Mouse (Mus musculus) forebrain, embryonic 12.5 days (tissue): Measurements from ENCODE around the gene Thoc6. TPM values are rescaled to one million over a fixed set of nuclear protein-coding genes. Genes with fewer than 3 reads are reported as not detected.

Source experiments
- ATAC-seq: fragments of 200-750 bp; cut with Nextera tagmentation; 2 replicates; pipeline ENCODE4 v1.8.0; 2017; ENCODE audit warnings: moderate TSS enrichment; ENCODE audit not compliant: low FRiP score
- H3K27ac ChIP-seq: fragments of 300-500 bp; sonication (generic); 2 replicates; pipeline ENCODE4 v1.5.1; 2016; ENCODE audit warnings: mild to moderate bottlenecking
- H3K27me3 ChIP-seq: fragments of 300-500 bp; sonication (generic); 2 replicates; pipeline ENCODE4 v1.6.1; 2016; ENCODE audit warnings: mild to moderate bottlenecking
- H3K36me3 ChIP-seq: fragments of 300-500 bp; sonication (generic); replicated peaks from 2 replicates; pipeline ENCODE4 v1.6.1; 2016; ENCODE audit warnings: mild to moderate bottlenecking
- H3K4me1 ChIP-seq: fragments of 300-500 bp; sonication (generic); 2 replicates; pipeline ENCODE4 v1.6.1; 2016
- H3K4me2 ChIP-seq: fragments of 300-500 bp; sonication (generic); 2 replicates; pipeline ENCODE4 v1.6.1; 2016; ENCODE audit warnings: mild to moderate bottlenecking, moderate library complexity
- H3K4me3 ChIP-seq: fragments of 300-500 bp; sonication (generic); replicated peaks from 2 replicates; pipeline ENCODE4 v1.5.1; 2016; ENCODE audit warnings: mild to moderate bottlenecking
- H3K9ac ChIP-seq: fragments of 300-500 bp; sonication (generic); 2 replicates; pipeline ENCODE4 v1.6.1; 2016; ENCODE audit warnings: mild to moderate bottlenecking
- H3K9me3 ChIP-seq: fragments of 300-500 bp; sonication (generic); 2 replicates; pipeline ENCODE4 v1.6.1; 2016
- WGBS: fragments of 180-500 bp; shearing (Covaris S2); methylation state at CpG from one replicate; pipeline ENCODE4 v1.1.7; 2016; 5-methylcytosine and 5-hydroxymethylcytosine counted together
- polyA plus RNA-seq: library from polyadenylated mRNA; unstranded; fragments of >200 nt; fragmentation: Nextera tagmentation; extraction: Ambion mirVana; gene quantifications from 2 replicates; pipeline ENCODE4 v1.2.1, GENCODE M21; 2016

The Thoc6 gene
- polyA plus RNA-seq, 1 experiment from 2014 or later, result 49.7 TPM

GRCm38 (mm10) chr17:23675564-23676281, 2.0 kb upstream of the Thoc6 start:
- Histone ChIP-seq H3K4me3 (peak overlapping the region; percentile 49), H3K9me3 (no peaks in the 10 kb centered on the region), H3K4me1 (peaks cover 41% of the 10 kb centered on the region), H3K36me3 (no peaks in the 10 kb centered on the region), H3K9ac (peak overlapping the region; percentile 57; the same call in 1 of the 2 replicates), H3K27ac (no peak overlapping the region), H3K4me2 (peak overlapping the region; percentile 96), H3K27me3 (peaks cover 56% of the 10 kb centered on the region)
- 12% methylated on average over 13 of the region's 15 CpGs for WGBS
- no peak for ATAC-seq

GRCm38 (mm10) chr17:23675127-23675526, 1.4 kb upstream of the Thoc6 start:
- ATAC-seq, result no peak
- H3K4me2 ChIP-seq, result 0 out of 2 replicates have a peak overlapping the region, but pooled peaks have one; percentile 63
- peaks cover 4% of the 10 kb centered on the region for H3K36me3 ChIP-seq
- H3K9me3 ChIP-seq, result no peaks in the 10 kb centered on the region
- no peak overlapping the region for H3K9ac ChIP-seq
- peaks cover 50% of the 10 kb centered on the region for H3K27me3 ChIP-seq
- H3K27ac ChIP-seq, result no peak overlapping the region
- 42% methylated on average over 5 of the region's 5 CpGs for WGBS
- no peak overlapping the region for H3K4me3 ChIP-seq
- H3K4me1 ChIP-seq, result peaks cover 41% of the 10 kb centered on the region

DNA sequence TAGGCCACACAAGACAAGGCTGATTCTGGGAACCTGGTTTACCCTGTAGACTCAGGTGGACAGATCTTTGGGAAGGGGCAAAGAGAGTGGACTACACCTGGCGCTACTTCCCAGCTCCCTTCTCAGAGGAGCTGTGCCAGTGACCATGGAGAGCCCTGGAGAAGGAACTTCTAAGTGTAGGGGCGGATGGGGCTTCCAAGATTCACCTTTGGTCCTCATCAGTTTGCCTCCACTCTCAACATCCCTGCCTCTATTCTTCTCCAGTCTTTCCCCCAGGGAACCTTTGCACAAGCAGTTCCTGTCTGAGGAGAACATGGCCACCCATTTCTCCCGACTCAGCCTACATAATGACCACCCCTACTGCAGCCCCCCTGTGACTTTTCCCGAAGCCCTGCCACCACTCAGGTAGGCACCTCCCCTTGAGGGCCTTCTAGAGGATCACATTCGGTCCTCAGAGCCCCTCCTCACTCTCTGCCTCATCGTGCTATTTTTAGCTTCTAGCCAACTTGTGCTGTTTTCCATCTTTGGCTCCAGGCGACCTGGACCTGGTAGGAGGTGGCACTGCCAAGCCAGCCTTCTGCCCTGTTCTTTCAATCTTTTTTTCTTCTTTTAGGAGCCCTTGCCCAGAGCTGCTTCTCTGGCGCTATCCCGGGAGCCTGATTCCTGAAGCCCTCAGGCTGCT, 730 bp upstream of the Thoc6 start:
- Histone ChIP-seq H3K27ac (no peak overlapping the region), H3K27me3 (peaks cover 43% of the 10 kb centered on the region), H3K9me3 (no peaks in the 10 kb centered on the region), H3K9ac (peak overlapping the region; percentile 50), H3K4me3 (peak overlapping the region; percentile 64), H3K4me2 (peak overlapping the region; percentile 63), H3K36me3 (peaks cover 11% of the 10 kb centered on the region), H3K4me1 (peaks cover 38% of the 10 kb centered on the region)
- no peak; the same call in 1 of the 2 replicates for ATAC-seq
- WGBS, result 41% methylated on average over 9 of the region's 9 CpGs

- Histone ChIP-seq H3K9me3 (no peaks in the 10 kb centered on the region), H3K4me2 (peak overlapping the region; percentile 63), H3K9ac (no peak overlapping the region), H3K4me1 (peaks cover 34% of the 10 kb centered on the region), H3K36me3 (peaks cover 27% of the 10 kb centered on the region), H3K4me3 (peak overlapping the region; percentile 64), H3K27me3 (peaks cover 27% of the 10 kb centered on the region), H3K27ac (no peak overlapping the region)
- WGBS, result 80% methylated on average over 3 of the region's 3 CpGs
- no peak for ATAC-seq
Measured at GRCm38 (mm10) chr17:23672761-23673160, 921 bp downstream of the Thoc6 start.

DNA sequence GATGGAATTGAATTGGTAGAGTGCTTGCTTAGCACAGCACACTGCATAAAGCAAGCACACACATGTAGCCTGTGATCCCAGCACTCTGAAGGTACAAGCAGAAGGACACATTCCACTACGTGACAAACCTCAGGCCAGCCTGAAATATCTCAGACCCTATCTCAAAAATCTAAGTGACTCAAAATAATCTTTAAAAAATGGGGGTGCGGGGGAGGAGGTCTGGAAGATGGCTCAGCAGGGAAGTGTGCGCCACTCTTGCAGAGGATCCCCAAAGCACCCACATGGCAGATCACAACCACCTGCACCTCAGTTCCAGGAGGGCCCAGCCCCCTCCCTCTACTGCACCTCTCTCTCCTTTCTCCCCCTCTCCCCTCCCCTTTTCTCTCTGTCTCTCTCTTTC, 2.2 kb downstream of the Thoc6 start:
- 95% methylated on average over 3 of the region's 3 CpGs for WGBS
- Histone ChIP-seq H3K27me3 (peaks cover 22% of the 10 kb centered on the region), H3K4me2 (no peak overlapping the region), H3K36me3 (peaks cover 39% of the 10 kb centered on the region), H3K9me3 (no peaks in the 10 kb centered on the region), H3K4me3 (no peak overlapping the region), H3K4me1 (peaks cover 24% of the 10 kb centered on the region), H3K27ac (no peak overlapping the region), H3K9ac (no peak overlapping the region)
- no peak for ATAC-seq

DNA sequence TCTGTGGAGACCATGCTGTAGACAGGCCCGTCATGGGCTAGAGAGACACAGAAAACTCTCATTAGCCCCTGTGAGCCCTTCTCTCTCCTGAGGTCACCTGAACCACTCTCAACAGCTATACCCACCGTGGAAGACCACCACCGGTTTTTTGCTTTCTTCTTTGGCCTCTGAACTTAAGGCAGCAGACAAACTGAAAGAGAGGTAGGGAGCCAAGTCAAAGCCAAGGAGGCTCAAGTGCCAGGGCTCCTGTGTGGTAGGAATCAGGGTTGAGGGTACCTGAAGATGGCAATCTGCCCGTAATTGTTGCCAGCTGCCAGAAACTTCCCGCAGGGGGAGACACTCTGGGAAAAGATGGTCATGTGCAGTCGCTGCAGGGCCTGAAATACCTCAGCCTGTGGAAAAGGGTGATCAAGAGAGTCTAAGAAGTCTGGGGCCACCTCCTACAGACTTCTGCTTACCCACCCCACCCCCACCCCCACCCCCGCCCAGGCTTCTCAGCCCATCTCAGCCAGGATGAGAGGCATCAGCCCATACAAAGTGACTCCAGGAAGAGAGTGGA, 3.1 kb downstream of the Thoc6 start:
- H3K27me3 ChIP-seq, result peaks cover 12% of the 10 kb centered on the region
- H3K4me1 ChIP-seq, result peaks cover 15% of the 10 kb centered on the region
- no peak for ATAC-seq
- H3K9ac ChIP-seq, result no peak overlapping the region
- no peaks in the 10 kb centered on the region for H3K9me3 ChIP-seq
- WGBS, result 94% methylated on average over 7 of the region's 7 CpGs
- peaks cover 43% of the 10 kb centered on the region for H3K36me3 ChIP-seq
- no peak overlapping the region for H3K27ac ChIP-seq
- H3K4me3 ChIP-seq, result no peak overlapping the region
- no peak overlapping the region for H3K4me2 ChIP-seq

DNA sequence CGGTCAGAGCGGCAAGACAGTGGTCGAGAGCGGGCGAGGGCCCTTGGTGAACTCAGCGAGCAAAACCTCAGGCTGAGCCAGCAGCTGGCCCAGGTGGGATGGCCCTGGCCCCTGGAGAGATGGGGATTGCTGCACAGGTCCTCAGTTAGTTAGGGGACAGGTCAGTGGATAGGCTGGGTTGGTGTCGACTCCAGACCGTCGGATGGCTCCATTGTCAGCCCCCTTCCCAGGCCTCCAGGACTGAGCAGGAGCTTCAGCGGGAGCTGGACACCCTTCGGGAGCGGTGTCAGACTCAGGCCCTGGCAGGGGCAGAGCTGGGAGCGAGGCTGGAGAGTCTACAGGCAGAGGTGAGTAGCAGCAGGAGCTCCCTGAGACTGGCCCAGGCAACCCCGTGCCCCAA, 8.2 kb downstream of the Thoc6 start:
- H3K4me2 ChIP-seq, result no peak overlapping the region
- WGBS, result 77% methylated on average over 14 of the region's 14 CpGs
- peaks cover 42% of the 10 kb centered on the region for H3K36me3 ChIP-seq
- H3K27me3 ChIP-seq, result peaks cover 29% of the 10 kb centered on the region
- H3K9ac ChIP-seq, result no peak overlapping the region
- no peaks in the 10 kb centered on the region for H3K9me3 ChIP-seq
- H3K4me3 ChIP-seq, result no peak overlapping the region
- H3K4me1 ChIP-seq, result peaks cover 2% of the 10 kb centered on the region; the same call in 1 of the 2 replicates
- ATAC-seq, result no peak
- no peak overlapping the region for H3K27ac ChIP-seq

DNA sequence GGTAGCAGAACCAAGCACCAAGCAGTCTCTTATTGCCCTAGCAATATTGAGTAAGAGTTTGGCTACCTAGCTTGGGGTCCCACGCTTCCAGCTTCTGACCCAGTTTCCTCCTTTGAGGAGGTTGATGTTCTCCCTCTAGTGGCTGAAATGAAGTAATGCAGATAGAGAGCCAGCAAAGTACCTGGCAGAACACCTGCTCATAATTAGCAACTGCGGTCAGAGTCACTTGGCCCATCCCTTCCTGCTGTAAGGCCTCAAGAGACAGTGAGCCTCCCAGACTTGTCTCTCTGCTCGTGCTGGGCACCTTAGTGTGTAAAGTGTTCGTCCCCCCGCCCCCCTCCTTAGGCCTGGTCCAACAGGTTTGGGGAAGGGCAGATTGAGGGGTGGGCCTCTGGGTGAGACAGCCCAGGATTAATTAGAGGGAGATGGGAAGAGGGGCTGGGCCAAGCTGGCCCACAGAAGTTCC, 9.1 kb downstream of the Thoc6 start:
- WGBS, result 11% methylated on average over 5 of the region's 5 CpGs

DNA sequence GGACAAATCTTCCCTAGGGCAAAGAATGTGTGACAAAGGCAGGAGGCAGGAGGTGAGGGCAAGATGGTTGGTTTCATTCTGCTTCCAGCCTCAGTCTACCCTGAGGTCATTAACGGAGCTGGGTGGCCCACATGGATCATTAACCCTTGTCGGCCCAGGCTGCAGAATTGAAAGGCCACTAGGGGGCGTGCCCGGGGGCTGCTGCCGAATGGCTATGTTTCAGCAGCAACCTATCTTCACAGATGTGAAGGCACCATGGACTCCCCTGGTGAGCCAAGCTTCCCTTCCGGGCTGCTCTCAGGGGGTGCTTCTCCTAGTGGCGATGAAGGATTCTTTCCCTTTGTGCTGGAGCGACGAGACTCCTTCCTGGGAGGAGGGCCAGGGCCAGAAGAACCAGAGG, 12.2 kb downstream of the Thoc6 start:
- H3K4me3 ChIP-seq, result no peak overlapping the region
- no peak for ATAC-seq
- H3K9ac ChIP-seq, result no peak overlapping the region
- H3K27me3 ChIP-seq, result peaks cover 57% of the 10 kb centered on the region
- no peaks in the 10 kb centered on the region for H3K9me3 ChIP-seq
- H3K4me1 ChIP-seq, result peaks cover 2% of the 10 kb centered on the region; the same call in 1 of the 2 replicates
- WGBS, result 2% methylated on average over 9 of the region's 9 CpGs
- H3K36me3 ChIP-seq, result peaks cover 4% of the 10 kb centered on the region
- H3K27ac ChIP-seq, result no peak overlapping the region
- H3K4me2 ChIP-seq, result no peak overlapping the region

More for the DNA sequence above, 9.1 kb downstream of the Thoc6 start:
- no peak overlapping the region for H3K4me2 ChIP-seq
- H3K4me3 ChIP-seq, result no peak overlapping the region
- peaks cover 2% of the 10 kb centered on the region; the same call in 1 of the 2 replicates for H3K4me1 ChIP-seq
- H3K9me3 ChIP-seq, result no peaks in the 10 kb centered on the region
- peaks cover 33% of the 10 kb centered on the region for H3K36me3 ChIP-seq
- H3K9ac ChIP-seq, result no peak overlapping the region
- H3K27me3 ChIP-seq, result peaks cover 38% of the 10 kb centered on the region
- peak; percentile 57; the same call in 1 of the 2 replicates for ATAC-seq
- no peak overlapping the region for H3K27ac ChIP-seq

DNA sequence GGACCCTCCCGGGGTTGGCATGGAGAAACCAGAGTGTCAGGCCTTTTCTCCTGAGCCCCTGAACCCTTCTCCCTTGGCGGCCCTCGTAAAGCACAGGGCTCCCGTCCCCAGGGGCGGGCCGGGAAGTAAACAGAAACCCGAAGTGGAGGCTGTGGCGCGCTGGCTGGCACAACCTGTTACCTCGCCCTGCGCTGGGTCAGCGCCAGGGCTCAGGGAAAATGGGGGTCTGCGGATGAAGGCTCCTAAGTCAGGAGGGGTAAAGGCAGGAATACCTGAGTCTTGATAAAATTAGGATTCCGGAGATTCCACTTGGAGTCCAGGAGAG, 12.8 kb downstream of the Thoc6 start:
- no peak for ATAC-seq
- Histone ChIP-seq H3K4me1 (peaks cover 2% of the 10 kb centered on the region; the same call in 1 of the 2 replicates), H3K4me2 (peak overlapping the region; percentile 13; the same call in 1 of the 2 replicates), H3K9ac (no peak overlapping the region), H3K36me3 (no peaks in the 10 kb centered on the region), H3K27ac (no peak overlapping the region), H3K27me3 (peaks cover 57% of the 10 kb centered on the region), H3K4me3 (0 out of 2 replicates have a peak overlapping the region, but pooled peaks have one; percentile 8), H3K9me3 (no peaks in the 10 kb centered on the region)
- 3% methylated on average over 14 of the region's 14 CpGs for WGBS

DNA sequence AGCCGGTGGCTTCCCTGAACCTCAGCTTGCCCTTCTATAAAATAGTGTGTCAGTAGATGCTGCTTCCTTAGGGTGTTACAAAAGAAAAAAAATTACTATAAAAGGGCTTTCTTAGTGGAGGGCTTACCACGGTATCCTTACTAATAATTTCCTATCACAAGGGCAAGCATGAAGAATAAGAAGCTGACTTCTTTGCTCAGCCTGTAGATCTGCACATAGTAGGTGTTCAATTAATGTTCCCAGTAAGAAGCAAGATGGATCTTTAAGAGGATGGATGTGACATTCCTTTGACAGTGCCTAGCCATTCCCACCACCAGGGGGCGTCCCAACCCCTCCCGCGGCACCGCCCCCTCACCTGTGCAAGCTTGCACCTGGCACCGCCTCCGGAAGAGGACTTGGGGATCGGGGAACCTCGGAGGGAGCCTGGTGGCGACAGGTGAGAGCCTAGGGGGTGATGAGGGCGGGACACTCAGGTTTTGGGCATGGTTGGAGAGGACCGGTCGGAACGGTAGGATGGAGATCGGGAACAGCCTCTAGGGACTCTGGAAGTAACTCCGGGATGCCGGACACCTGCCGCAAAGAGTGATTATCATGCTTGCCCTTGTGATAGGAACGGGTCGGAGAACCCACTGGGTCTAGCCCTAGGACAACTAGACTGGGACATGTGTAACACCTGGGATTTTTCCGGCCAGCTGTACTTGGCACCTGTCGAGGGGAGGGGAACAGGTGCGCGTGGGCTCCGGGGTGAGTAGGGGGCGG, 13.4 kb downstream of the Thoc6 start, which contains the start of gene Bicdl2:
Gene Bicdl2 (plus strand): TSS at position 390 of the 759 bp plus-strand sequence.
- ATAC-seq, result no peak
- 0 out of 2 replicates have a peak within 1 kb of the TSS, but pooled peaks have one; percentile 8 for H3K4me3 ChIP-seq

More for the DNA sequence above, 13.4 kb downstream of the Thoc6 start, which contains the start of gene Bicdl2:
- Histone ChIP-seq H3K4me1 (peaks cover 2% of the 10 kb centered on the region; the same call in 1 of the 2 replicates), H3K36me3 (no peaks in the 10 kb centered on the region), H3K4me2 (peak within 1 kb of the TSS; percentile 13; the same call in 1 of the 2 replicates), H3K27me3 (peaks cover 57% of the 10 kb centered on the region), H3K9me3 (no peaks in the 10 kb centered on the region), H3K27ac (no peak within 1 kb of the TSS), H3K9ac (no peak within 1 kb of the TSS)
- WGBS, result 7% methylated on average over 27 of the region's 27 CpGs
